Mouse (Mus musculus) megakaryocyte, embryonic 14.5 days (primary cell): ENCODE measurements around the gene Mast4.

ENCODE experiments used
- FLI1 ChIP-seq: IDR thresholded peaks from 2 replicates; pipeline ENCODE4 v1.6.1; 2012; ENCODE audit warnings: low read length, inconsistent platforms, mixed read lengths
- GATA1 ChIP-seq: IDR thresholded peaks from 3 replicates; pipeline ENCODE4 v1.6.1; 2012; ENCODE audit warnings: mixed read lengths, low read length, inconsistent platforms, borderline replicate concordance

- TF ChIP-seq GATA1 (no peak), FLI1 (no peak)
Measured at GRCm38 (mm10) chr13:103308296-103308695, 26.0 kb downstream of the Mast4 start.
